Mouse (Mus musculus) naive thymus-derived CD4-positive, alpha-beta T cell, adult 2 months (primary cell): ENCODE data around the gene Ppm1j.

ENCODE experiments used
- DNase-seq: peaks from one replicate; pipeline ENCODE4 v3.0.0-alpha.2; 2011; ENCODE audit warnings: low read depth

The Ppm1j gene

DNA sequence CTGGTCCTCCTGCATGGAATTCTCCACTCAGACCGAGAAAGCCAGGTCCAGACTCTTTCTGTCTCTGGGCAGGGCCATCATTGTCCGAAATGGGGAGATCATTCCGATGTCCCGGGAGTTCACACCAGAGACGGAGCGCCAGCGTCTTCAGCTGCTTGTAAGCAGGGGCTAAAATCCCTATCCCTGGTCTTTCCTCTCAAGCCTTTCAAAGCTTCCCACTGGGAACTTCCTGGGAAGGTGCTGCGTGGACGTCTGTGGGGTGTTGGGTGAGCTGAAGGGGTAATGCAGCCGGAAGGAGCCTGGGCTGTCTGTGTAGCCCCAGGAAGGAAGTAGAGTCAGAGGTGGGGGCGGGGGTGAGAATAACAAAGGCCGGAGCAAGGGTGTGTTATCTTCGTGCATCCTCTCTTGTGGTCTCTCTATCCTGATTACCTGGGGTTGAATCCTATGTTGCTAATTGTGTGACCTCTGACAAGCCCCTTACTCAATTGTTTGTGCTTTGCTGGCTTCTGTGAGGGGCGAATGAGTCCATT lies 3.2 kb downstream of the Ppm1j start:
- no peak for DNase-seq

DNA sequence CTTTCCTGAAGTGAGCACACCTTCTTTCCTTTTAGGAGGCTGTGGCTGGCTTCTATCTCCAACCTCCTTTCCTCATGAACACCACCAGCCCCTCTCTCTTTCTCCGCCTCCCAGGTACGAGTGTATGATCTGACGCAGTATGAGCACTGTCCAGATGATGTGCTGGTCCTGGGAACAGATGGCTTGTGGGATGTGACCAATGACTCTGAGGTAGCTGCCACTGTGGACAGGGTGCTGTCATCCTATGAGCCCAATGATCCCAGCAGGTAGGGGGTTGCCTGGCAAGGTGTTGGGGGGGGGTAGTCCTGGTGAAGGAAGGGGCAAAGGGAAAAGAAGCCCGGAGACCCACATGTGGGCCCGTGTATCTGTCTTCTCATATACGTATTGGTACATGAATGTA lies 4.4 kb downstream of the Ppm1j start:
- DNase-seq, result no peak

GRCm38 (mm10) chr3:104788075-104788474 lies 7.2 kb downstream of the Ppm1j start, which contains the start of gene Rhoc:
Gene Rhoc (plus strand): TSS chr3:104788375.
- DNase-seq, result no peak

GRCm38 (mm10) chr3:104788561-104789311 lies 7.9 kb downstream of the Ppm1j start:
- peak; percentile 50 for DNase-seq

GRCm38 (mm10) chr3:104789312-104789605 lies 8.4 kb downstream of the Ppm1j start:
- DNase-seq, result no peak

DNA sequence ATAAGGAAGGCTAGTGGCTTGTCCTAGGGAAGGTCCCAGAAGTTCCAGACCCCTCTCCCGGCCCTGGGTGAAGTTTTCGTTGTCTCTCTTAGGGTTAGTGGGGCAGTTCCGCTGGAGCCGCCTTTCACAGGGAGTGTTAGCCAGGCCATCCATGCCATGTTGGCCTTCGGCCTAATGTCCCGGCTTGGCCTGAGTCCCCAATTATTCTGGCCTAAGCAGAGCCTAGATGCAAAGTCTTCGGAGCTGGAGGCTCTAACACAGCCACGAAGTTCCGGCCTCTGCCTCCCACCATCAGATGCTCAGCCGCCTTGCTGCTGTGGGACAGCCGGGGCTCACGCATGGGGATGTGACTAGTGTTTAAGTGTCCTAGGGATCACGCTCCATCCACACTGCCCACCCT lies 9.0 kb downstream of the Ppm1j start:
- no peak for DNase-seq

- DNase-seq, result no peak
Observed at GRCm38 (mm10) chr3:104790401-104790937, 9.6 kb downstream of the Ppm1j start.

DNA sequence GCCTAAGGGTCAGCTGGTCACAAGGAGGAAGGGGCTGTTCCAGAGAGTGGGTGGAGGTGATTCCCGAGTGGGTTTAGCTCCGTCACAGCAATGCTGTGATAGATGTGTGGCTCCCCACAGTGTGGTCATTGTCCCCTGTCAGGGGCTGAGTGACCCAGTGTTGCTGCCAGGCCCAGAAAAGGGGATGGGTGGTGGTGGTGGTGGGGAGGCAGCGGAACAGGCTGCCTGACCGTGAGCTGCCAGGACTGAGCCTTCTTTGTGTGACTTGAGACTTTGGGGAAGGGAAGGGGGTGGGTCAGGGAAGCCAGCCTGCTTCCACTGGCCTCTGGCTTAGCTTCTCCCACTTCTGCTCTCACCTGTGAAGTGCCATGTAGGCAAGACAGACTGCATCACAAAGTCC lies 10.2 kb downstream of the Ppm1j start:
- no peak for DNase-seq

GRCm38 (mm10) chr3:104791671-104792070 lies 10.8 kb downstream of the Ppm1j start:
- DNase-seq, result no peak

- no peak for DNase-seq
Observed at GRCm38 (mm10) chr3:104792360-104793270, 11.8 kb downstream of the Ppm1j start.

DNA sequence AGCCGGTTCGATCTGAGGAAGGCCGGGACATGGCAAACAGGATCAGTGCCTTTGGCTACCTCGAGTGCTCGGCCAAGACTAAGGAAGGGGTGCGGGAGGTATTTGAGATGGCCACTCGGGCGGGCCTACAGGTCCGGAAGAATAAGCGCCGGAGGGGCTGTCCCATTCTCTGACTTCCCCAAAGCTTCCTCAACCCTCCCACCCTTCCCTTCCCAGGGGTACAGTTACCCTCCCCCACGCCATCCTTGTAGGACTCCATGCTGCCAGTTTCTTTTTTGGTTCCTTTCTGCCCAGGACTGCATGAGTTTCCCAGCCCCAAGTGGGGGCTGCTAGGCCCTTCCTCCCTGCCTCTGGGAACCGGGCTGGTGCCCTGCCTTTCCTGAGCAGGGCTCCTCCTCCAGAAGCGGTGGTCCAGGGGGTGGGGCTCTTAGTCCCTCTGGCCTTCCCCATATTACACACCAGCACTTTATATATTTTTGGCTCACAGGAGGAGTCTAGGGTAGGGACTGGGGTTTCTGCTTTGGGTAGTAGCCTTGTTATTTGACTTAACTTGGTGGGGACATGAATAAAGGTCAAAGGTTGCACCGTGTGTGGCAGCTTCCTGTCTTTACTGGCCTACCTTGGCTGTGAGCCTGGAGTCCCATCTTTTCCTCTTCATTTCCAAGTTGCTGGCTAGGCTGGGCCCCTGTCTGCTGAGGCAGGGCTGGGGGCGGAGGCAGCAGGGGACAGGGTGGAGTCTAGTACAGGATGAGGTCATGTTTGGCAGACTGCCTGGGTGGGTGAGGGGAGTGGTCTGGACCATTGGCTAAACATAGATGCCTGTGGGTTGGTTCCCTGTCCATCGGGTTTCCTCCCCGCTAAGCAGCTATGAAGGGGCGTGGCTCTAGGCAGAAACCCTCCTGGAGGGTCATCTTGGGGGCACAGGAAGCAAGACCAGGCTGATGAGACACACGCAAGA lies 13.3 kb downstream of the Ppm1j start:
- no peak for DNase-seq

DNA sequence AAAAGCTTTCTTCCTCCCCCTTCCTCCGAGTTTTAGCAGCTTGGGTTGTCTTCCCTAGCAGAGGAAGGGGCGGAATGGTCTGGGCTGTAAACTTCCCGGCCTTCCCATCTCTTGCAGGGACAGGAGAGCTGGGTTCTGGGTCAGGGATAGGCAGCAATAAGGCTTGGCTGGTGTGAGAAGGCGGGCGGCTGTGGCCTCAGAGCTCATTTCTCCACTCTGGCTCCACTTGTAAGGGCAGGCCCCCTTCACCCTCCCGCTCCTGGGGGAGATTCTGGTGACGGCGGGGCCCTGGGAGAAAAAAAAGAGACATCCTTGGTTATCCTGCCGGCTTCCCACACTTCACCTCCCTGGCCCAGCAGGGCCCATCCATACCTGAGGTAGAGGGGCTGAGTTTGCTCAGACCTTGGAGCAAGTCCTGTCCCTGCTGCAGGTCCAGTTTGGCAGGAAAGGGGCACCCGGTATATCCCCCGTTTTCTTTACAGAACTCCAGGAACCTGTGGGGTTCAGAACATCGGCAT lies 14.2 kb downstream of the Ppm1j start:
- no peak for DNase-seq

DNA sequence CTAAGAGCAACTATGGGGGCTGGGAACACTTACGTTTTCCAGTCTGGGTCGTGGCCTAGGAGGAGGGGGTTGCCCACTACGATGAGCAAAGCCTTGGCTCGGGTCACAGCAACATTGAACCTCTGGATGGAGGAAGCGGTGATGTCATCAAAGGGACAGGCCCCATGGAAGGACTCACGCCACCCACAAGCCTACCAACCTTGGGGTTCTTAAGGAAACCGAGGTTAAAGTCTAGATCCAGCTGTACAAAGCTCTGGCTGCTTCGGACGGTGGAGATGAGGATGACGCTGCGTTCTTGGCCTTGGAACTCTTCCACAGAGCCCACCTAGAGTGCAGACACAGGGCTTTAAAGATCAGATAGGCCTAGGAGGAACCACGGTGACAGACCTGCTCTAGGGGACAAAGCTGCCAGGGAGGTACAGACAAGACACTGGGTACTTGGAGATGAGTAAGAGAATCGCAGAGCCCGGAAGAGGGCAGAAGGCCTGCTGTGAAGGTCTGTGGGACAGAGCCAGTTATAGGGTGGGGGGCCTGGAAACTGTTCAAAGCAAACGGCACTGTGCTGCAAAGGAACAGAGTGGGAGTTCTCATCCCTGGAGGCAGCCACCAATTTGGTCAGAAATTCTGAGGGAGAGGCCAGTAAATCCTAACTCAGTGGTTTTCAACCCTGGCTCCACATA lies 14.9 kb downstream of the Ppm1j start:
- DNase-seq, result no peak

- DNase-seq, result no peak
Observed at GRCm38 (mm10) chr3:104796430-104797082, 15.7 kb downstream of the Ppm1j start.

DNA sequence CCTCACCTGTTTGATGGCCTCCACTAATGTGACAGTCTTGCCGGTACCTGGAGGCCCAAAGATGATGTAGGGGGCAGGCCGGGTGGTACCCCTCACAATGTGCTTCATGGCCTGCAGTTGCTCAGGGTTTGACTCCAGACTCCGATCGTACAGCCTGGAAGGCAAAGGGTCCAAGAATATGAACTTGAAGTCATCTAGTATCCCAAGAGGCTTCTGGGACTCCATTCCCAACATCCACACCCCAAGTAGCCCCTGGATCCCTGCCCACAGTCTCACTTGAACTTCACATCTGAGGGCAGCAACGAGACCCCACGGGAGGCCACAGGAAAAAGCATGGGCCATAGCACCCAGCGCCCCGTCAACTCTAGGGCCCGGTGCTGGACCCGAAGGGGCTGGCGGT lies 19.8 kb downstream of the Ppm1j start:
- no peak for DNase-seq

GRCm38 (mm10) chr3:104801481-104801880 lies 20.6 kb downstream of the Ppm1j start:
- DNase-seq, result no peak

GRCm38 (mm10) chr3:104804312-104804711 lies 23.5 kb downstream of the Ppm1j start:
- no peak for DNase-seq

GRCm38 (mm10) chr3:104805539-104805938 lies 24.7 kb downstream of the Ppm1j start:
- no peak for DNase-seq

- DNase-seq, result no peak
Observed at GRCm38 (mm10) chr3:104811752-104812151, 30.9 kb downstream of the Ppm1j start.

DNA sequence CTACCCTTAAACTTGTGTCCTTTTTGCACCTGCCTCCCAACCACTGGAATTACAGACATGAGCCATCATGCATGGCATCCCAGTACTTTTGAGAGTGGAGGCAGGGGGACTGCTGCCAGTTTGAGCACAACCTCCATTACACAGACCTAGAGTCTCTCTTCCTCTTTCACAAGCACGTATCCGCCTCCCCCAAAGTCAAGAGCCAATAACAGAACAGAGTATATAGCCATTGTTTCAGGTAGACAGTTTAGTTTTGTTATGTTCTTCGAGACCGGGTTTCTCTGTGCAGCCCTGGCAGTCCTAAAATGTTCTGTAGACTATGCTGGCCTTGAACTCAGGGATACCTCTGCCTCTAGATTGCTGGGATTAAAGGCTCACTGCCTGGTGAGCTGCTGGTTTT lies 31.4 kb downstream of the Ppm1j start:
- DNase-seq, result no peak
